Mouse (Mus musculus): ENCODE measurements around the gene Foxo6.

Gene Foxo6

GRCm38 (mm10) chr4:120285223-120285622 lies 1.9 kb downstream of the Foxo6 start:
- DNase-seq (ENCODE audit: low read depth, low spot score): no peak

GRCm38 (mm10) chr4:120284187-120284586 lies 3.0 kb downstream of the Foxo6 start:
- peak; percentile 40 for DNase-seq (ENCODE audit: low read depth, low spot score)

GRCm38 (mm10) chr4:120283141-120283540 lies 4.0 kb downstream of the Foxo6 start:
- peak; percentile 77 for DNase-seq (ENCODE audit: low read depth, low spot score)

GRCm38 (mm10) chr4:120282568-120283091 lies 4.5 kb downstream of the Foxo6 start:
- no peak for DNase-seq (ENCODE audit: low read depth, low spot score)

GRCm38 (mm10) chr4:120281011-120281410 lies 6.1 kb downstream of the Foxo6 start:
- no peak for DNase-seq (ENCODE audit: low read depth, low spot score)

- DNase-seq (ENCODE audit: low read depth, low spot score): no peak
These were observed 6.7 kb downstream of the Foxo6 start for GRCm38 (mm10) chr4:120280432-120280831.

GRCm38 (mm10) chr4:120277255-120277928 lies 9.8 kb downstream of the Foxo6 start:
- no peak for DNase-seq (ENCODE audit: low read depth, low spot score)

GRCm38 (mm10) chr4:120275487-120275886 lies 11.7 kb downstream of the Foxo6 start:
- peak; percentile 42 for DNase-seq (ENCODE audit: low read depth, low spot score)

- DNase-seq (ENCODE audit: low read depth, low spot score): no peak
These were observed 13.6 kb downstream of the Foxo6 start for GRCm38 (mm10) chr4:120273594-120273993.

GRCm38 (mm10) chr4:120271886-120272580 lies 15.1 kb downstream of the Foxo6 start:
- no peak for DNase-seq (ENCODE audit: low read depth, low spot score)

GRCm38 (mm10) chr4:120271208-120271607 lies 15.9 kb downstream of the Foxo6 start:
- peak; percentile 90 for DNase-seq (ENCODE audit: low read depth, low spot score)

GRCm38 (mm10) chr4:120270937-120271199 lies 16.3 kb downstream of the Foxo6 start:
- DNase-seq (ENCODE audit: low read depth, low spot score): no peak

- DNase-seq (ENCODE audit: low read depth, low spot score): no peak
These were observed 16.8 kb downstream of the Foxo6 start for GRCm38 (mm10) chr4:120270148-120270936.

- DNase-seq (ENCODE audit: low read depth, low spot score): no peak
These were observed 17.7 kb downstream of the Foxo6 start for GRCm38 (mm10) chr4:120269426-120269825.

GRCm38 (mm10) chr4:120268214-120269061 lies 18.7 kb downstream of the Foxo6 start:
- no peak for DNase-seq (ENCODE audit: low read depth, low spot score)

GRCm38 (mm10) chr4:120267683-120268082 lies 19.5 kb downstream of the Foxo6 start:
- no peak for DNase-seq (ENCODE audit: low read depth, low spot score)

GRCm38 (mm10) chr4:120267136-120267535 lies 20.0 kb downstream of the Foxo6 start:
- DNase-seq (ENCODE audit: low read depth, low spot score): no peak

- DNase-seq (ENCODE audit: low read depth, low spot score): no peak
These were observed 23.0 kb downstream of the Foxo6 start for GRCm38 (mm10) chr4:120264105-120264504.

GRCm38 (mm10) chr4:120262726-120263125 lies 24.4 kb downstream of the Foxo6 start:
- DNase-seq (ENCODE audit: low read depth, low spot score): no peak

GRCm38 (mm10) chr4:120262206-120262605 lies 24.9 kb downstream of the Foxo6 start:
- DNase-seq (ENCODE audit: low read depth, low spot score): no peak

- no peak for DNase-seq (ENCODE audit: low read depth, low spot score)
These were observed 27.6 kb downstream of the Foxo6 start for GRCm38 (mm10) chr4:120259356-120260181.
